Mouse (Mus musculus): Measurements from ENCODE around the gene Apln. TPM values are rescaled to one million over a fixed set of nuclear protein-coding genes. Genes with fewer than 3 reads are reported as not detected.

Gene Apln
- total RNA-seq, 2 experiments from 2014 or later, result 8.4 to 14.5 TPM

DNA sequence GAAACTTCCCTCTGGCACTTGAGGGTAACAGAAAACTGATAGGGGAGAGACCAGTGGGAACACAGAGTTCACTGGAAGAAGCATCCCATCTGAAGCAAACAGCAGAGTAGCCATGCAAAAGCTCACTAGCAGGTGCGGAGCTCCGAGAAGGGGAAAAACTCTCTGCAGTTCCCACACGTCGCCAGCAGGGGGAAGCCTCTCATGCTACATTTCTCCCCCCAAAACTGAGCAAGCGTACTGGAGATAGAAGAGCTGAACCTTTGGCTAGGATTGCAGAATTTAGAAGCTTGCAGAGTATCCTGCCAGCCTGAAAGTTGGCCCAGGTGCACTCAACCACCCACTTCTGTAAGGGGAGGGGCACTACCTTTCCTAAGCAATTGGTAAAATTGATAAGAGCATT lies 14.7 kb downstream of the Apln start:
- peak; percentile 65 to 75 for DNase-seq
- intact Hi-C loops (cut with DNase I), result loop anchor here (1.0 to 2.0 kb wide), 2 partner anchors 79 to 104 kb away; no protein-coding TSS in a partner anchor

DNA sequence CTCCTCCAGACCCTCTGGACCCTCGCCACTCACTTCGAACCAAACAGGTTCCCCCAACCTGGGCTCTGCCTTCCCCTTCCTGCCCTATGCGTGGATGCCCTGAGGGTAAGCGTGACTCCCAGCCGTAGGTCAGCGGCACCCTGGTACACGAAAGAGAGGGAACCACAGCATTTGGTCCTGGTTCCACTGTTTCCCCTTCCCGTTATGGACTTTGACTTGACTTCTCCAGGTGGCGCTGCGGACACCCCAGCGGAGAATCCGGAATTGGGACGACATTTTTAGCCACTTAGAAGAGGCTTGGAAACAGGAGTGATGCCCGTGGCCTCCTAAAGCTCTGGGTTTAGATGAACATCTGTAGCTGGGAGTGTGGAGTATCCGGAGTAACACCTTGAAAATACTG lies 15.3 kb downstream of the Apln start:
- no peak for DNase-seq
- intact Hi-C loops (cut with DNase I), result no loop called here

DNA sequence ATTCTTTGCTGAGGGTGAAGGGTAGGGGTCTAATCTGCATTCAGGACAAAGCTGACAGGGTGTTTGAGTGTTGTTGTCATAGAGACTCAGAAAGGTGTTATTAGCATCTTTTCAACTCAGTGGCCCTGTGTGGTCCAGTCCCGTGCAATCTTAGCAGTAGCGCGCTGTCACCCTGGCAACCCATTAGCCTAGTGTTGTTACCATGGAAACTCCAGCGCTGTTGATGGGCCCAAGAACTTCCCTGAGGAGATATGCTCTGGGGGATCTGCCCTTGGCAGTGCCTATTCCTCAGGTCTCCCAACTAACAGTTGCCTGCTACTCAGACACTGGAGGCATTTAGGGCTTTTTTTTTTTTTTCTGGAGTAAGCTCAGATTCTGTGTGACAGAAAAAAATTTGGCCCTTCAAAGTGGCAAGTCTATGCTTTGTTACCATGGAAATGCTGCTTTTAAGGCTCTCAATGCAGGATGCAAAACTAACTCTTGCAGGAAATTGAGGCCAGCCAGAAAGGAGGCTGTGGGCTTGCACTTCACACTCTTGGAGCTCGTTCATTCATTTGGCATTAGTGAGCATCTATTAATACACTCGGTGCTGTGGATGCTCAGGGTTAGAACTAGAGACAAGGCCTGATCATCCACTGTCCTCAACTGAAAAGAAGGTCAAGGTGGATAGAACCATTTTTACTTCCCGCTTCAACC lies 17.6 kb downstream of the Apln start:
- intact Hi-C loops (cut with DNase I), result no loop called here
- no peak for DNase-seq

GRCm38 (mm10) chrX:48011656-48012055 lies 23.0 kb downstream of the Apln start:
- intact Hi-C loops (cut with DNase I), result no loop called here
- DNase-seq, result no peak

- intact Hi-C loops (cut with DNase I), result no loop called here
- DNase-seq, result no peak
These were observed 28.6 kb downstream of the Apln start for GRCm38 (mm10) chrX:48006062-48006461.

GRCm38 (mm10) chrX:48004786-48005185 lies 29.9 kb downstream of the Apln start:
- intact Hi-C loops (cut with DNase I), result no loop called here
- DNase-seq, result no peak

- intact Hi-C loops (cut with DNase I), result no loop called here
- no peak for DNase-seq
These were observed 33.5 kb downstream of the Apln start for GRCm38 (mm10) chrX:48001151-48001550.

GRCm38 (mm10) chrX:47998412-47998811 lies 36.2 kb downstream of the Apln start:
- intact Hi-C loops (cut with DNase I), result no loop called here
- no peak for DNase-seq

GRCm38 (mm10) chrX:47992606-47993005 lies 42.0 kb downstream of the Apln start:
- DNase-seq, result peak; percentile 80 to 82
- intact Hi-C loops (cut with DNase I), result loop anchor here (1.0 to 5.0 kb wide), 4 partner anchors 132 to 540 kb away; partner anchors contain the start of gene Utp14a

DNA sequence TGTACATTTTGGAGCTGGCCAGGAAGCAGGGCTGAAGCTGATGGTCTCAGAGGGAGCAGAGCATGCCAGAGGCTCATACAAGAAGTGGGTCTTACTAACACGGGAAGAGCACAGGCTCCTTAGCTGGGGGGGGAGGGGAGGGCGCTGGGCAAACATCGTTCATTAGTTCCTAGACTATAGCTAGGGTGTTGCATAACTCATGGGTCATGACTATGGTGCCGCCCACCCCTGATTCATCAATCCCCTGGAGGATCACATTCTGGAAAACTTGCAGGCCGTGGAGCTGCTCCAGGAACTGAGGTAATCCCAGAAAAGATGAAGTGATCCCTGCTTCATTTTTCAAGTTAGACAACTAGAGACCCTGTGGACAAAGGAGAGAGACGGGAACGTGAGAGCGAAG lies 46.6 kb downstream of the Apln start:
- DNase-seq, result peak; percentile 38 to 64
- intact Hi-C loops (cut with DNase I), result no loop called here

DNA sequence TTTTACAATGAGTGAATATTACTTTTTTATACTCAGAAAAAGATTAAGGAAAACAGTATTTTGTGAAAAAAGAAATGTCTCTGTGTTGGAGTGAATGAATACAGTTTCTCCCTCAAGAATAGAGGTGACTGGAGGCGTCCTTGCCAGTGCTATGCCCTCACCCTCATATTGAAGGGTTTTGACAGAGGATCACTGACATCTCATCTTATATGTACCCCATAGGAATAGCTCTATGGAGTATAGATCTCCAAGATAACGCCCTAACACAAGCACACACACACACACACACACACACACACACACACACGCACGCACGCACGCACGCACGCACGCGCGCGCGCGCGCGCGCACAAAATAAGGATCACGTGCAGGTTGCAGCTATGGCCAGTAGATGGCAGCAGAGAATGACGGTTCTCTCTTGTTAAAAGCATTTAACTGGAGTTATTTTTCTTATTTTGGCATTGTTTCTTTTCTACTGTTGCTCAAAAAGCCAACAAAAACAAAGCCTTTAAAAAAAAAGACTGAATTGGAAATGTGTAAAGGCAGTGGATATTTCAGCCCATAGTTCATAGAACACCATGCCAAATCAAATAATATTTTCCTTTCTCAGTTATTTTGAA lies 49.5 kb downstream of the Apln start:
- peak; percentile 43 to 61 for DNase-seq

GRCm38 (mm10) chrX:47977078-47977477 lies 57.6 kb downstream of the Apln start:
- no peak for DNase-seq
- intact Hi-C loops (cut with DNase I), result no loop called here

More for the DNA sequence above, 49.5 kb downstream of the Apln start:
- intact Hi-C loops (cut with DNase I), result no loop called here

GRCm38 (mm10) chrX:47976551-47976950 lies 58.1 kb downstream of the Apln start:
- DNase-seq, result no peak
- intact Hi-C loops (cut with DNase I), result no loop called here

Other genes starting within 250 kb of the Apln start
- gene Smarca1, start 141.9 kb downstream of the Apln start, total RNA-seq (2021), result 1 to 10 TPM; 1.1 to 1.6 TPM
- 10 to 100 TPM; 11.0 to 11.6 TPM for gene Ocrl, start 122.5 kb downstream of the Apln start, total RNA-seq (2021)
- 1 to 10 TPM; 1.6 to 2.8 TPM for gene Xpnpep2, start 73.9 kb upstream of the Apln start, total RNA-seq (2021)
- gene Sash3, start 111.6 kb upstream of the Apln start, total RNA-seq (2021), result 1 to 10 TPM; 1.6 TPM
- gene Zdhhc9, start 174.0 kb upstream of the Apln start, total RNA-seq (2021), result 10 to 100 TPM; 29.9 to 34.2 TPM
- 10 to 100 TPM; 13.8 to 18.8 TPM for gene Utp14a, start 222.0 kb upstream of the Apln start, total RNA-seq (2021)

All from heart, postnatal 36 days (tissue).